Mouse (Mus musculus) C2C12 (cell line): Measurements from ENCODE around the gene 1700012A03Rik. TPM values are rescaled to one million over a fixed set of nuclear protein-coding genes. Genes with fewer than 3 reads are reported as not detected.

Experiments used
- H3K27me3 ChIP-seq: one replicate; pipeline ENCODE4 v1.6.1; 2011; ENCODE audit not compliant: control insufficient read depth, insufficient read depth, insufficient read length
- H3K36me3 ChIP-seq: one replicate; pipeline ENCODE4 v1.6.1; 2011; ENCODE audit not compliant: control insufficient read depth, insufficient read depth
- H3K4me3 ChIP-seq: one replicate; pipeline ENCODE4 v1.5.1; 2011; ENCODE audit warnings: mild to moderate bottlenecking, control low read depth; ENCODE audit not compliant: poor library complexity, insufficient read depth, severe bottlenecking
- H3K79me2 ChIP-seq: one replicate; pipeline ENCODE4 v1.6.1; 2011; ENCODE audit not compliant: control insufficient read depth, insufficient read depth
- H3K79me3 ChIP-seq: one replicate; pipeline ENCODE4 v1.6.1; 2011; ENCODE audit warnings: low read depth, control low read depth
- H3ac ChIP-seq: one replicate; pipeline ENCODE3; 2011; ENCODE audit warnings: low read depth; ENCODE audit not compliant: control insufficient read depth, insufficient read length
- CEBPB ChIP-seq: IDR thresholded peaks from one replicate; pipeline ENCODE4 v1.6.1; 2011; ENCODE audit warnings: low read depth, mild to moderate bottlenecking, control low read depth, moderate library complexity
- CTCF ChIP-seq: IDR thresholded peaks from one replicate; pipeline ENCODE4 v1.5.1; 2011; ENCODE audit not compliant: control insufficient read depth, insufficient read depth, insufficient read length
- FOSL1 ChIP-seq: IDR thresholded peaks from one replicate; pipeline ENCODE4 v1.8.0; 2011; ENCODE audit warnings: mild to moderate bottlenecking, low read length; ENCODE audit not compliant: poor library complexity, insufficient read depth, severe bottlenecking
- MAX ChIP-seq: IDR thresholded peaks from one replicate; pipeline ENCODE4 v1.6.1; 2011; ENCODE audit warnings: mild to moderate bottlenecking, control low read depth
- MYOD1 ChIP-seq: IDR thresholded peaks from one replicate; pipeline ENCODE4 v1.6.1; 2011; ENCODE audit warnings: low read depth; ENCODE audit not compliant: control insufficient read depth, insufficient read length
- MYOG ChIP-seq: IDR thresholded peaks from one replicate; pipeline ENCODE4 v1.6.1; 2011; ENCODE audit not compliant: control insufficient read depth, insufficient read length; ENCODE audit errors: extremely low read depth
- USF1 ChIP-seq: IDR thresholded peaks from one replicate; pipeline ENCODE4 v1.6.1; 2011; ENCODE audit warnings: low read depth, mild to moderate bottlenecking, control low read depth, moderate library complexity
- polyA plus RNA-seq: library from polyadenylated mRNA; unstranded; fragments of >200 nt; fragmentation: generic; extraction: Trizol; gene quantifications from one replicate; pipeline ENCODE4 v1.2.1, GENCODE M21; 2012; ENCODE audit warnings: missing spikeins

The 1700012A03Rik gene
- polyA plus RNA-seq, 1 experiment: not detected

DNA sequence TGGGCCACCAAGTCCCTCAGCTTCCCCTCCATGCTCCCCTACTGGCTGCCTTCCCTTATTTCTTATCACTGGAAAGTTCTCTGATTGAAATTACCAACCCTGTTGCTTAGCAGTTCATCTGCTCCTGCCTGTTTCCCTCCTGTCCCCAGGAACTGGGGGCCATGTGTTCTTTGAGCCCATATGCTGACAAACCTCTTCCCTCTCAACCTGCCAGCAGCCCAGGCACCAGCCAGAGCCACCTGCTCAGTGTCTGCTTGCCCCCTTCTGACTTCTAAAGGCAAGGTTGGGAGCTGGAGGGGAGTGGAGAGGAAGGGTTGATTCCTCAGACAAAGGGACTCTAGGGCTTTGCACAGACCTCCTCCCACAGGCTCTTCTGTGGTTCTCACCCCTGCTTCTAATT lies 4.7 kb upstream of the 1700012A03Rik start:
- no peaks in the 10 kb centered on the region for H3K79me3 ChIP-seq
- H3K4me3 ChIP-seq: no peak overlapping the region
- H3ac ChIP-seq: no peak overlapping the region
- no peaks in the 10 kb centered on the region for H3K79me2 ChIP-seq
- no peak for TF ChIP-seq FOSL1
- no peaks in the 10 kb centered on the region for H3K36me3 ChIP-seq
- H3K27me3 ChIP-seq: no peaks in the 10 kb centered on the region

DNA sequence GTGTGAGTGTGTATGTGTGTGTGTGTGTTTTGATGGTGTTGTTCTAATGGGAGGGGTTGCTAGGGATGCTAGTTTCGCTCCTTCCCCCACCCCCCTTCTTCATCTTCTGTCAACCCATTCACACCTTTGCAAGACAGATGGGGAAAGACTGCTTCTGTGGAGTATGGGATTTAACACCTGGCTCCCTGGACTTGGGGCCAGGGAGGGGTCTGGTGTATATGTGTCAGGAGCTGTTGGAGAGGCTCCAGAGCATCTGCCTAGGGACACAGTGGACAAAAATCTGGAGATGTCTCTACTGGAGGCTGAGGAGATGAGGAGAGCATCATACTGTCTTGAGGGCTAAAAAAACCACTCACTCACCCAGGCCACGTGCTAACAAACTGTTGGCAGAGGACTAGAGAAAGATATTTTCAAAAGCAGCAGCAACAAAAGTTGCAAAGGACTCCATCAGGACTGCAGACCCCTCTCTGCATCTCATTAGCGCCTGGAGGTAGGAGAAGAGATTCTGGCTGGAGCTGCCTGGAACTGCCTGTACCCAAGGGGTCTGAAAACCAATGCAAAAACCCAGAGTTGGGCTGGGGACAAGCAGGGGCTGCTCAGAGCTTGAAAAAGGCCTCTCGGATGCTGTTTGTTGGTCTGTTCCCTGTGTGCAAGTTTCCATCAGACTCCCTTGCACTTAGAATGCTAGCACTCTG lies 643 bp upstream of the 1700012A03Rik start:
- H3K27me3 ChIP-seq: no peaks in the 10 kb centered on the region
- H3K4me3 ChIP-seq: no peak overlapping the region
- no peaks in the 10 kb centered on the region for H3K79me2 ChIP-seq
- no peaks in the 10 kb centered on the region for H3K79me3 ChIP-seq
- TF ChIP-seq FOSL1: no peak
- no peak for TF ChIP-seq USF1
- TF ChIP-seq CTCF: no peak
- no peak for TF ChIP-seq CEBPB
- TF ChIP-seq MYOD1: no peak
- no peak for TF ChIP-seq MAX
- no peak for TF ChIP-seq MYOG
- H3K36me3 ChIP-seq: no peaks in the 10 kb centered on the region
- H3ac ChIP-seq: no peak overlapping the region

DNA sequence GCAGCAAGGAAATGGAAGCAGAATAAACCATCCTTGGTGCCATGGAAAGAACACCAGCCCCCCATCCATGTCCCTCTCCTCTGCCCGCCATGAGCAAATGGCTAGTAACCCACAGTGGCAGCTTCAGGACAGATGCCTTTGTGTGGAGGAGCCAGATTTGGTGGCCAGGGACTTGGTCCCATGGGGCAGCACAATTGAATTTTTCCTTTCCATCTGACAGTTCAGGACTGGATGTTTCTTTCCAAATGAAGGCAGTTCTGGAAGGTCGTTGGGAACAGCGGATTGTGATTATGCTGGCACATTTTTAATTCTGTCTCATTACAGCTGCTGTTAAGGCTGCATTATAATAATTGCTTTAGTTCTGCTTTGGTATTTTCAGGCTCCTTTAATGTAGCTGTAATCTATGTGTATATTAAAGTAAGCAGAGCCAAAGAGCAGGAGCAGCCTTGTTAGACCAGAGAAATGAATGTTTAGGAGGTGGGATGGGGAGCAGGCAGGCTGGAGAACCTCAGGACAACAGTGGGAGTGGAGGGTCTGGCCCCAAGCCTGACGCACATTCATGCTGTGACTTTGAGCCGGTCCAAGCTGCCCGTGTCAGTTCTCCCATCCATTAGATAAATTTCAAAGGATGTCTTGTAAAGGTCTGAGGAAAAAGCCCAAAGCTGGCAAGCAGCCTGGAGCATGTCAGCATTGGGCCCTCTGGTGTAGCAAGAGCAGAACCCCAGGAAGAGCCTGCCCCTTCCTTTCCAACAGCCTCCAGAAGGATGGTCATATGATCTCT lies 2.3 kb downstream of the 1700012A03Rik start:
- TF ChIP-seq CTCF (no peak), MYOD1 (no peak), USF1 (no peak), CEBPB (no peak), MAX (no peak), MYOG (no peak), FOSL1 (no peak)
- Histone ChIP-seq H3ac (no peak overlapping the region), H3K79me3 (no peaks in the 10 kb centered on the region), H3K79me2 (no peaks in the 10 kb centered on the region), H3K36me3 (no peaks in the 10 kb centered on the region), H3K4me3 (no peak overlapping the region), H3K27me3 (no peaks in the 10 kb centered on the region)

GRCm38 (mm10) chr6:32056525-32056924 lies 6.5 kb downstream of the 1700012A03Rik start:
- H3K79me3 ChIP-seq: no peaks in the 10 kb centered on the region
- no peaks in the 10 kb centered on the region for H3K36me3 ChIP-seq
- H3K4me3 ChIP-seq: no peak overlapping the region
- H3K79me2 ChIP-seq: no peaks in the 10 kb centered on the region
- no peak overlapping the region for H3ac ChIP-seq
- TF ChIP-seq CEBPB (no peak), USF1 (no peak), MYOG (no peak), CTCF (no peak), MYOD1 (no peak), MAX (no peak), FOSL1 (no peak)
- no peaks in the 10 kb centered on the region for H3K27me3 ChIP-seq

GRCm38 (mm10) chr6:32058571-32058970 lies 8.5 kb downstream of the 1700012A03Rik start:
- H3K36me3 ChIP-seq: no peaks in the 10 kb centered on the region
- TF ChIP-seq FOSL1: no peak
- TF ChIP-seq MYOG: no peak
- TF ChIP-seq CEBPB: no peak
- no peak for TF ChIP-seq MAX
- no peak for TF ChIP-seq MYOD1
- no peak for TF ChIP-seq USF1
- no peak for TF ChIP-seq CTCF
- H3K4me3 ChIP-seq: no peak overlapping the region
- no peaks in the 10 kb centered on the region for H3K79me2 ChIP-seq
- H3K27me3 ChIP-seq: no peaks in the 10 kb centered on the region
- H3ac ChIP-seq: no peak overlapping the region
- H3K79me3 ChIP-seq: no peaks in the 10 kb centered on the region

DNA sequence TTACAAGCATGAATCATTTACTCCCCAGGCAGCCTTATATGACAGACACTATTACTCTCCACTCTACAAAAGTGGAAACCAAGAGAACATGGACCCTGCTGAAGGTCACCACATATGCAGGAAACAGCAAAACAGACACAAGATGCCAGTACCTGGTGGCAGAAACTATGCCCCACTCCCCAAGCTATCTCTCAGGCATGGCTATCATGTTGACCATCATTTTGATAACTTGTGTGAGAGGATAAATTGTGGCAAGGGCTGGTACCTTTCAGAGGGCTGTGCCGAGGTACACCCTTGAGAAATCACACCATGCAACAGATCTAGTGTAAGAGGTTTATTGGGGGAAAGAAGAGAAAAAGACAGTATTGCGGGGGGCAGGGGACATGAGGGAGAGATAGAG lies 10.6 kb downstream of the 1700012A03Rik start:
- H3K27me3 ChIP-seq: no peaks in the 10 kb centered on the region
- H3K36me3 ChIP-seq: no peaks in the 10 kb centered on the region
- no peaks in the 10 kb centered on the region for H3K79me2 ChIP-seq
- TF ChIP-seq FOSL1 (no peak), USF1 (no peak), MYOD1 (no peak), MAX (no peak), CTCF (no peak), CEBPB (no peak), MYOG (no peak)
- no peaks in the 10 kb centered on the region for H3K79me3 ChIP-seq
- no peak overlapping the region for H3K4me3 ChIP-seq
- no peak overlapping the region for H3ac ChIP-seq
